Mouse (Mus musculus) left cerebral cortex, adult 2 months (tissue): ENCODE data around the gene Nfatc4. TPM values are rescaled to one million over a fixed set of nuclear protein-coding genes. Genes with fewer than 3 reads are reported as not detected.

Source experiments
- DNase-seq, 2 experiments: peaks; one replicate each; pipeline ENCODE4 v3.0.0; 2021 to 2022; ENCODE audit warnings: low spot score in 2 of 2, mixed read lengths in 1 of 2; ENCODE audit errors: extremely low spot score in 1 of 2
- H3K27ac ChIP-seq: fragments of 200-600 bp; 2 replicates; pipeline ENCODE4 v1.8.1; 2022
- H3K4me3 ChIP-seq: fragments of 200-600 bp; 2 replicates; pipeline ENCODE4 v1.8.1; 2022
- CTCF ChIP-seq: fragments of 200-600 bp; IDR thresholded peaks from 2 replicates; pipeline ENCODE4 v1.8.1; 2022; ENCODE audit warnings: antibody characterized with exemption, mild to moderate bottlenecking, moderate library complexity
- intact Hi-C: fragments of 180-260 bp; cut with DNase I; formaldehyde crosslinking; loops from one replicate; pipeline ENCODE4 v1.15.1; 2025
- total RNA-seq, 2 experiments: library from RNA; stranded (reverse); gene quantifications; 2 replicates each; pipeline ENCODE4 v1.2.3; 2021

Nfatc4 gene
- total RNA-seq, 2 experiments from 2014 or later = 1.1 to 2.6 TPM

- peak overlapping the region; percentile 46 for H3K4me3 ChIP-seq
- peak overlapping the region; percentile 56; the same call in 1 of the 2 replicates for H3K27ac ChIP-seq
- intact Hi-C loops = loop anchor here (5.0 kb wide), 1 partner anchor 42 kb away; the partner anchor contains the start of gene Adcy4
- TF ChIP-seq CTCF = no peak
- peak in 1 of 2 experiments; percentile 6 for DNase-seq
Measured at GRCm38 (mm10) chr14:55824001-55824480, 1.1 kb downstream of the Nfatc4 start.

DNA sequence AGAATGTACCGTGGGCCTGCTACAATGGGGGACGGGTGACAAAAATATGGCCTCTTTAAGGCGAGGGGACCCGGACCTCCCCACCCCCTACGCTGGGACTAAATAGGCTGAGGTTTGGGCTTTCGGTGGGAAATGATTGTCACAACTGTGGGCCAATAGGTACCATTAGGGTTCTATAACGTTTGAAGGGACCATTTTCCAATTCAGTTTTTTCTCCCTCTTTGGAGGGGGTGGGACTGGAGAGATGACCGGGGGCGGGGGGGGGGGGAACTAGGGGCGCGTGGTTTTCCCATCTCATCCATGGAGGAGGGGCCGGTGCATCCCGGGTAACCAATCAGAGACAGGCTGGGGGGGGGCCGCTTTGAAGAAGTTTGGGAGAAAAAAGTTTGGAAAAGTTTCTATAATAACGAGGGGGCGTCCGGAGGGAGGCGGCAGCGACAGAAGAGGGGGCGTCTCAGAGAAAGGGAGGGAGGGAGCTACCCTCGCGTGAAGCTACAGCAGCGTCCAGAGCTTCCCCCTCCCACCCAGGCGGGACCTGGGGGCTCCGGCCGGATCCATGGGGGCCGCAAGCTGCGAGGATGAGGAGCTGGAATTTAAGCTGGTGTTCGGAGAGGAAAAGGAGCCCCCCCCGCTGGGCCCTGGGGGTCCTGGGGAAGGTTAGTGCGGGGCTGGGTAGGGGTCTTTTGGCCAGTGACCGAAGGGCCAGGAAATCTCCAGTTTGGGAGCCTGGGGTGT, 1.7 kb downstream of the Nfatc4 start:
- Histone ChIP-seq H3K27ac (peak overlapping the region; percentile 56; the same call in 1 of the 2 replicates), H3K4me3 (peak overlapping the region; percentile 38)
- no peak for TF ChIP-seq CTCF
- intact Hi-C loops = loop anchor here (5.0 kb wide), 1 partner anchor 42 kb away; the partner anchor contains the start of gene Adcy4
- peak in 1 of 2 experiments; percentile 9 for DNase-seq

GRCm38 (mm10) chr14:55825216-55826051, 2.5 kb downstream of the Nfatc4 start:
- H3K27ac ChIP-seq = no peak overlapping the region; the same call in 1 of the 2 replicates
- intact Hi-C loops = no loop called here
- no peak; the same call in none of the 2 replicates for TF ChIP-seq CTCF
- H3K4me3 ChIP-seq = peak overlapping the region; percentile 38
- peak in 1 of 2 experiments; percentile 10 for DNase-seq

- DNase-seq = peak in 1 of 2 experiments; percentile 8
- intact Hi-C loops = no loop called here
Measured at GRCm38 (mm10) chr14:55826142-55826541, 3.2 kb downstream of the Nfatc4 start.

DNA sequence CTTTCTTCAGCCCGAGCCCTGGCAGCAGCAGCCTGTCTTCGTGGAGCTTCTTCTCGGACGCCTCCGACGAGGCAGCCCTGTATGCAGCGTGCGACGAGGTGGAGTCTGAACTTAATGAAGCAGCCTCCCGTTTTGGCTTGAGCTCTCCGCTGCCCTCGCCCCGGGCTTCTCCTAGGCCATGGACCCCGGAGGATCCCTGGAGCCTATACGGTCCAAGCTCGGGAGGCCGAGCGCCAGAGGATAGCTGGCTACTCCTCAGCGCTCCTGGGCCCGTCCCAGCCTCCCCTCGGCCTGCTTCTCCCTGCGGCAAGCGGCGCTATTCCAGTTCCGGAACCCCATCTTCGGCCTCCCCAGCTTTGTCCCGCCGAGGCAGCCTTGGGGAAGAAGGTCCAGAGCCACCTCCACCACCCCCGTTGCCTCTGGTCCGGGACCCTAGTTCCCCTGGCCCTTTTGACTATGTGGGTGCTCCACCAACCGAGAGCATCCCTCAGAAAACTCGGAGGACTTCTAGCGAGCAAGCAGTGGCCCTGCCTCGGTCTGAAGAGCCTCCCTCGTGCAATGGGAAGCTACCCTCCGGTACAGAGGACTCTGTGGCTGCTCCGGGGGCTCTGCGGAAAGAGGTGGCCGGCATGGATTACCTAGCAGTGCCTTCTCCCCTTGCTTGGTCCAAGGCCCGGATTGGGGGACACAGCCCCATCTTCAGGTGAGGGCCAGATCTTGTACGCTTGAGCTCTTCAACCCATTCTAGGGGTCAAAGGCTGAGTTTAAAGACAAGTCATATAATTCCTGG, 3.8 kb downstream of the Nfatc4 start:
- peak in 1 of 2 experiments; percentile 9 for DNase-seq
- no peak overlapping the region for H3K27ac ChIP-seq
- no peak for TF ChIP-seq CTCF
- no peak overlapping the region for H3K4me3 ChIP-seq
- intact Hi-C loops = no loop called here

More at GRCm38 (mm10) chr14:55826142-55826541, 3.2 kb downstream of the Nfatc4 start:
- H3K27ac ChIP-seq = no peak overlapping the region
- no peak for TF ChIP-seq CTCF
- no peak overlapping the region for H3K4me3 ChIP-seq

DNA sequence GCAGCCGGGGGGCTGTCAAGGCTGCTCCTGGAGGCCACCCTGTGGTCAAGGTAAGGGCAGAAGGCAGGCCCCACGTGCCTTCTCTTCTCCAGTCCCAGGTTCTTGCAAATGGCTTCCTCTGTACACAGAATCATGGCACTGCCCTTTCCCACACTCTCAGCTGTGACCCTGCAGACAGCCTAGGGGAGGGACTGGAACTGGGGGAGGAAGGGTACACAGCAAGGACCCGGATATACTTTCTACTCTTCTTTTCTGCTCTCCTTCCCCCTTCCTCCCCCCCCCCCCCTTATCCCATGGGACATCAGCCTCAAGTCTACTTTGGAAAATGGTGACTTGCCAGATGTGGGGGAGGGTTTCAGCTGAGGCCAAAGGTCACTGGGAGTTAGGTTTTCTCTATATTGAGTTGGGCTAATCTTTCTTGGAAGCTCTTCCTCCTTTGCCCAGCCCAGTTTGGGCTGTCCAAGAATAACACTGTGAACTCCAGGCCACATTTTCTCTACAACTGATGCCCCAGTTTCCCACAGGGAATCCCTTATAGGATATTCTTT, 5.8 kb downstream of the Nfatc4 start:
- TF ChIP-seq CTCF = no peak
- intact Hi-C loops = no loop called here
- Histone ChIP-seq H3K27ac (no peak overlapping the region), H3K4me3 (no peak overlapping the region)
- no peak for DNase-seq

- intact Hi-C loops = no loop called here
- TF ChIP-seq CTCF = no peak
- no peak for DNase-seq
- Histone ChIP-seq H3K4me3 (no peak overlapping the region), H3K27ac (no peak overlapping the region)
Measured at GRCm38 (mm10) chr14:55829854-55830253, 6.9 kb downstream of the Nfatc4 start.

GRCm38 (mm10) chr14:55830331-55830730, 7.4 kb downstream of the Nfatc4 start:
- intact Hi-C loops = no loop called here
- DNase-seq = no peak
- TF ChIP-seq CTCF = no peak
- H3K4me3 ChIP-seq = no peak overlapping the region
- no peak overlapping the region for H3K27ac ChIP-seq

- TF ChIP-seq CTCF = no peak
- H3K4me3 ChIP-seq = no peak overlapping the region
- DNase-seq = no peak
- H3K27ac ChIP-seq = no peak overlapping the region
- intact Hi-C loops = no loop called here
Measured at GRCm38 (mm10) chr14:55833126-55833525, 10.2 kb downstream of the Nfatc4 start.

- intact Hi-C loops = no loop called here
- Histone ChIP-seq H3K4me3 (no peak overlapping the region), H3K27ac (no peak overlapping the region)
- DNase-seq = no peak
- TF ChIP-seq CTCF = no peak
Measured at GRCm38 (mm10) chr14:55834808-55835533, 12.0 kb downstream of the Nfatc4 start.
